Mouse (Mus musculus) intestine, embryonic 14.5 days (tissue): ENCODE data around the gene Mpzl1. TPM values are rescaled to one million over a fixed set of nuclear protein-coding genes. Genes with fewer than 3 reads are reported as not detected.

Source experiments
- ATAC-seq: fragments of 200-750 bp; cut with Nextera tagmentation; replicated peaks from 2 replicates; pipeline ENCODE4 v1.8.0; 2017; ENCODE audit warnings: low read depth, moderate number of reproducible peaks, moderate TSS enrichment, moderate library complexity; ENCODE audit not compliant: low FRiP score, low TSS enrichment
- DNase-seq: peaks from one replicate; pipeline ENCODE4 v3.0.0-alpha.2; 2018; ENCODE audit warnings: low spot score
- H3K27ac ChIP-seq: fragments of 300-500 bp; sonication (generic); 2 replicates; pipeline ENCODE4 v1.5.1; 2014; ENCODE audit warnings: low read depth, mild to moderate bottlenecking, control low read depth
- H3K27me3 ChIP-seq: fragments of 300-500 bp; sonication (generic); replicated peaks from 2 replicates; pipeline ENCODE4 v1.6.1; 2014; ENCODE audit warnings: low read length, control low read depth; ENCODE audit not compliant: control insufficient read depth, insufficient read depth
- H3K36me3 ChIP-seq: fragments of 300-500 bp; sonication (generic); 2 replicates; pipeline ENCODE4 v1.6.1; 2014; ENCODE audit warnings: low read length, control low read depth; ENCODE audit not compliant: control insufficient read depth, insufficient read depth
- H3K4me1 ChIP-seq: fragments of 300-500 bp; sonication (generic); replicated peaks from 2 replicates; pipeline ENCODE4 v1.6.1; 2014; ENCODE audit warnings: low read length, control low read depth, mixed read lengths; ENCODE audit not compliant: control insufficient read depth, insufficient read depth
- H3K4me2 ChIP-seq: fragments of 300-500 bp; sonication (generic); 2 replicates; pipeline ENCODE4 v1.6.1; 2014; ENCODE audit warnings: low read length
- H3K4me3 ChIP-seq: fragments of 300-500 bp; sonication (generic); 2 replicates; pipeline ENCODE4 v1.5.1; 2014; ENCODE audit warnings: low read depth, low read length, control low read depth, mixed read lengths
- H3K9ac ChIP-seq: fragments of 300-500 bp; sonication (generic); 2 replicates; pipeline ENCODE4 v1.6.1; 2014; ENCODE audit warnings: mild to moderate bottlenecking, low read length
- H3K9me3 ChIP-seq: fragments of 300-500 bp; sonication (generic); 2 replicates; pipeline ENCODE4 v1.6.1; 2016; ENCODE audit warnings: low read length, control low read depth; ENCODE audit not compliant: control insufficient read depth
- whole genome bisulfite sequencing: fragments of 180-500 bp; shearing (Covaris S2); extraction: QIAGEN DNeasy Blood & Tissue Kit; methylation state at CpG from one replicate; pipeline ENCODE4 v1.1.7; 2014; 5-methylcytosine and 5-hydroxymethylcytosine counted together
- polyA plus RNA-seq: library from polyadenylated mRNA; unstranded; fragments of >200 nt; fragmentation: Nextera tagmentation; extraction: Ambion mirVana; gene quantifications from 2 replicates; pipeline ENCODE4 v1.2.1, GENCODE M21; 2014

Mpzl1 gene
- polyA plus RNA-seq, 1 experiment from 2014 or later = 172 TPM

- no peak overlapping the region for H3K4me3 ChIP-seq
- no peak overlapping the region for H3K4me2 ChIP-seq
- WGBS = 96% methylated on average over 3 of the region's 3 CpGs
- H3K9me3 ChIP-seq = peaks cover 7% of the 10 kb centered on the region; the same call in 1 of the 2 replicates
- H3K36me3 ChIP-seq = peaks cover 14% of the 10 kb centered on the region
- ATAC-seq (no peak), DNase-seq (no peak)
- no peaks in the 10 kb centered on the region for H3K27me3 ChIP-seq
- no peak overlapping the region for H3K27ac ChIP-seq
- H3K4me1 ChIP-seq = peaks cover 22% of the 10 kb centered on the region
- no peak overlapping the region for H3K9ac ChIP-seq
These were observed 19.5 kb downstream of the Mpzl1 start for GRCm38 (mm10) chr1:165614793-165615192.

- Histone ChIP-seq H3K36me3 (peaks cover 14% of the 10 kb centered on the region), H3K4me2 (no peak overlapping the region), H3K4me3 (no peak overlapping the region), H3K9me3 (peaks cover 7% of the 10 kb centered on the region; the same call in 1 of the 2 replicates), H3K27ac (no peak overlapping the region), H3K4me1 (peaks cover 30% of the 10 kb centered on the region), H3K9ac (no peak overlapping the region), H3K27me3 (no peaks in the 10 kb centered on the region)
- DNase-seq = no peak
- WGBS = 83% methylated on average over 4 of the region's 4 CpGs
- ATAC-seq = no peak
These were observed 20.4 kb downstream of the Mpzl1 start for GRCm38 (mm10) chr1:165613926-165614325.

- Histone ChIP-seq H3K9me3 (peaks cover 7% of the 10 kb centered on the region; the same call in 1 of the 2 replicates), H3K36me3 (peaks cover 23% of the 10 kb centered on the region), H3K4me1 (peaks cover 21% of the 10 kb centered on the region), H3K27me3 (no peaks in the 10 kb centered on the region), H3K4me3 (no peak overlapping the region), H3K4me2 (no peak overlapping the region), H3K9ac (no peak overlapping the region), H3K27ac (no peak overlapping the region)
- no peak for DNase-seq
- 64% methylated on average over 5 of the region's 5 CpGs for WGBS
- no peak for ATAC-seq
These were observed 21.6 kb downstream of the Mpzl1 start for GRCm38 (mm10) chr1:165612714-165613113.

- 0 out of 2 replicates have a peak overlapping the region, but pooled peaks have one; percentile 33 for H3K27ac ChIP-seq
These were observed 23.9 kb downstream of the Mpzl1 start for GRCm38 (mm10) chr1:165610321-165610999.

GRCm38 (mm10) chr1:165609495-165610320 is 24.6 kb downstream of the Mpzl1 start:
- DNase-seq (no peak), ATAC-seq (no peak)
- H3K27ac ChIP-seq = peak overlapping the region; percentile 48; the same call in 1 of the 2 replicates
- H3K4me2 ChIP-seq = no peak overlapping the region
- no peak overlapping the region for H3K9ac ChIP-seq
- no peak overlapping the region for H3K4me3 ChIP-seq
- H3K36me3 ChIP-seq = peaks cover 40% of the 10 kb centered on the region
- no peaks in the 10 kb centered on the region for H3K9me3 ChIP-seq
- peaks cover 9% of the 10 kb centered on the region for H3K4me1 ChIP-seq
- WGBS = 35% methylated on average over 7 of the region's 7 CpGs
- H3K27me3 ChIP-seq = no peaks in the 10 kb centered on the region

More at GRCm38 (mm10) chr1:165610321-165610999, 23.9 kb downstream of the Mpzl1 start:
- ATAC-seq = no peak
- Histone ChIP-seq H3K9me3 (peaks cover 7% of the 10 kb centered on the region; the same call in 1 of the 2 replicates), H3K4me1 (peaks cover 9% of the 10 kb centered on the region), H3K36me3 (peaks cover 40% of the 10 kb centered on the region), H3K9ac (no peak overlapping the region), H3K27me3 (no peaks in the 10 kb centered on the region), H3K4me2 (no peak overlapping the region), H3K4me3 (no peak overlapping the region)
- DNase-seq = no peak
- 59% methylated on average over 9 of the region's 9 CpGs for WGBS

- no peak overlapping the region for H3K4me3 ChIP-seq
- ATAC-seq (no peak), DNase-seq (no peak)
- peaks cover 9% of the 10 kb centered on the region for H3K4me1 ChIP-seq
- peaks cover 45% of the 10 kb centered on the region for H3K36me3 ChIP-seq
- H3K4me2 ChIP-seq = no peak overlapping the region
- no peaks in the 10 kb centered on the region for H3K27me3 ChIP-seq
- H3K9me3 ChIP-seq = no peaks in the 10 kb centered on the region
- 42% methylated on average over 4 of the region's 4 CpGs for WGBS
- no peak overlapping the region for H3K9ac ChIP-seq
- no peak overlapping the region for H3K27ac ChIP-seq
These were observed 25.4 kb downstream of the Mpzl1 start for GRCm38 (mm10) chr1:165608904-165609303.

- no peaks in the 10 kb centered on the region for H3K9me3 ChIP-seq
- ATAC-seq = no peak
- DNase-seq = no peak
- H3K27me3 ChIP-seq = no peaks in the 10 kb centered on the region
- no peak overlapping the region for H3K27ac ChIP-seq
- H3K4me3 ChIP-seq = no peak overlapping the region
- H3K36me3 ChIP-seq = peaks cover 72% of the 10 kb centered on the region
- no peak overlapping the region for H3K4me2 ChIP-seq
- peaks cover 9% of the 10 kb centered on the region for H3K4me1 ChIP-seq
- H3K9ac ChIP-seq = no peak overlapping the region
- WGBS = 86% methylated on average over 6 of the region's 6 CpGs
These were observed 28.6 kb downstream of the Mpzl1 start for GRCm38 (mm10) chr1:165605774-165606173.

- peaks cover 73% of the 10 kb centered on the region for H3K36me3 ChIP-seq
- no peak for DNase-seq
- H3K9me3 ChIP-seq = no peaks in the 10 kb centered on the region
- no peak overlapping the region for H3K4me2 ChIP-seq
- 92% methylated on average over 3 of the region's 3 CpGs for WGBS
- no peak for ATAC-seq
- H3K9ac ChIP-seq = no peak overlapping the region
- no peaks in the 10 kb centered on the region for H3K27me3 ChIP-seq
- H3K4me1 ChIP-seq = peaks cover 9% of the 10 kb centered on the region
- no peak overlapping the region for H3K4me3 ChIP-seq
- no peak overlapping the region for H3K27ac ChIP-seq
These were observed 29.2 kb downstream of the Mpzl1 start for GRCm38 (mm10) chr1:165605108-165605507.
